ENCODE assay signal across 18 mouse cellular contexts in the genomic region with DNA sequence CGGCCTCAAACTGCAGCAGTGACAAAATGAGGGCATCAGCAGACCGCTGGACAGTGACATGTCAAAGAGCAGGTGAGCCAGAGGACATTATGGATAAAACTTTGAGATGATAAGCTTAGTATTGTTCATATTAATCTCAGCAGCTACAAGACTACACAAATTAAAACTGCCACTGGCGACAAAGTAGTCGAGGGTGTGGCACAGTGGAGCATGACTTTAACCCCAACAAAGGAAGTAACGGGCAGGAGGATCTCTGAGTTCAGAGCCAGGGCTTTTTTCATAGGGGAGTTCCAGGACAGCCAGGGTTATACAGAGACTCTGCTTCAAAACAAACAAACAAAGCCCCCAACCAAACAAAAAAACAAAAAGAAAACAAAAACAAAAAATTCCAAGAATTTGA.
"Had no signal": no experiment of that assay in that cellular context is flagged by ENCODE, and none has a peak within 500 bp of the region (broad histone marks: within the 10 kb centered on the region; RNA-seq: fewer than 3 reads in every experiment).

No protein-coding gene starts in this region.

- H3K4me2 ChIP-seq: liver, embryonic 12.5 days; lung, embryonic 14.5 days; midbrain, embryonic 11.5 days; midbrain, embryonic 15.5 days; neural tube, embryonic 12.5 days; stomach, embryonic 15.5 days had no signal

- DNase-seq: kidney, adult 18-20 months; kidney, postnatal 10 days; kidney, postnatal 4 days; lung, embryonic 14.5 days; lung, postnatal 10 days; lung, postnatal 4 days; retina, postnatal 1 day; right cerebral cortex, postnatal 25 days; thymus, adult 2 months; thymus, postnatal 25 days had no signal

- H3K27ac ChIP-seq: limb, embryonic 10.5 days; liver, embryonic 12.5 days; midbrain, embryonic 15.5 days; neural tube, embryonic 12.5 days; stomach, embryonic 15.5 days had no signal

- H3K4me1 ChIP-seq: limb, embryonic 10.5 days; liver, embryonic 12.5 days; midbrain, embryonic 15.5 days; neural tube, embryonic 12.5 days; stomach, embryonic 15.5 days had no signal

- H3K9me3 ChIP-seq: limb, embryonic 10.5 days; liver, embryonic 12.5 days; megakaryocyte, embryonic 14.5 days; midbrain, embryonic 15.5 days; neural tube, embryonic 12.5 days; stomach, embryonic 15.5 days had no signal

- H3K36me3 ChIP-seq: liver, embryonic 12.5 days; midbrain, embryonic 15.5 days; stomach, embryonic 15.5 days had no signal

- H3K27me3 ChIP-seq: liver, embryonic 12.5 days; megakaryocyte, embryonic 14.5 days; midbrain, embryonic 15.5 days; neural tube, embryonic 12.5 days; stomach, embryonic 15.5 days had no signal

- H3K4me3 ChIP-seq: layer of hippocampus, adult 2 months; limb, embryonic 10.5 days; liver, embryonic 12.5 days; megakaryocyte, embryonic 14.5 days; midbrain, embryonic 15.5 days; neural tube, embryonic 12.5 days; stomach, embryonic 15.5 days had no signal

- H3K9ac ChIP-seq: liver, embryonic 12.5 days; lung, embryonic 14.5 days; midbrain, embryonic 15.5 days; neural tube, embryonic 12.5 days; stomach, embryonic 15.5 days had no signal
